In genomic region chr13:12454686-12455390, GRCm38 (mm10) we compare ENCODE assay signal across 18 mouse cellular contexts.
"Had no signal": no experiment of that assay in that cellular context is flagged by ENCODE, and none has a peak within 500 bp of the region (broad histone marks: within the 10 kb centered on the region; RNA-seq: fewer than 3 reads in every experiment).

No protein-coding gene starts in this region.

- H3K27me3 ChIP-seq: midbrain, embryonic 12.5 days; neural tube, embryonic 13.5 days; neural tube, embryonic 15.5 days had no signal

- H3K4me3 ChIP-seq: midbrain, embryonic 10.5 days; midbrain, embryonic 12.5 days; myocyte; neural tube, embryonic 13.5 days; neural tube, embryonic 15.5 days had no signal

- H3K4me2 ChIP-seq: lung, embryonic 14.5 days; midbrain, embryonic 12.5 days; neural tube, embryonic 13.5 days; neural tube, embryonic 15.5 days had no signal

- H3K9ac ChIP-seq: lung, embryonic 14.5 days; midbrain, embryonic 12.5 days; neural tube, embryonic 13.5 days; neural tube, embryonic 15.5 days had no signal

- DNase-seq: lung, embryonic 14.5 days; lung, postnatal 10 days; lung, postnatal 4 days; midbrain, embryonic 14.5 days; retina, postnatal 1 day; right cerebral cortex, adult 18-20 months; right cerebral cortex, postnatal 25 days; right cerebral cortex, postnatal 4 days; spleen, adult 18-20 months; thymus, adult 18-20 months; thymus, postnatal 14 days; thymus, postnatal 36 days had no signal

- H3K36me3 ChIP-seq: midbrain, embryonic 10.5 days; midbrain, embryonic 12.5 days had no signal

- H3K27ac ChIP-seq: midbrain, embryonic 10.5 days; midbrain, embryonic 12.5 days; neural tube, embryonic 13.5 days; neural tube, embryonic 15.5 days had no signal

- H3K4me1 ChIP-seq: midbrain, embryonic 10.5 days; midbrain, embryonic 12.5 days had no signal

- H3K9me3 ChIP-seq: midbrain, embryonic 10.5 days; midbrain, embryonic 12.5 days; neural tube, embryonic 13.5 days; neural tube, embryonic 15.5 days had no signal

- ATAC-seq: midbrain, embryonic 16.5 days had no signal
